Mouse (Mus musculus): ENCODE results near the gene Tas1r2. TPM values are rescaled to one million over a fixed set of nuclear protein-coding genes. Genes with fewer than 3 reads are reported as not detected.

The Tas1r2 gene
- polyA plus RNA-seq, 1 experiment: not detected

GRCm38 (mm10) chr4:139643972-139644371, 9.4 kb upstream of the Tas1r2 start:
- H3K4me3 ChIP-seq (replicated peaks): no peak overlapping the region
- H3K36me3 ChIP-seq (ENCODE audit: control insufficient read depth): peaks cover 38% of the 10 kb centered on the region
- peaks cover 8% of the 10 kb centered on the region for H3K4me1 ChIP-seq (ENCODE audit: control insufficient read depth)
- no peaks in the 10 kb centered on the region for H3K9me3 ChIP-seq (ENCODE audit: control insufficient read depth, low read length)
- peaks cover 12% of the 10 kb centered on the region for H3K27me3 ChIP-seq (ENCODE audit: control insufficient read depth)
- TF ChIP-seq GATA1 (IDR thresholded peaks at IDR 0.05; ENCODE audit: low read length) (no peak), TAL1 (IDR thresholded peaks at IDR 0.05; ENCODE audit: low read length) (no peak)

DNA sequence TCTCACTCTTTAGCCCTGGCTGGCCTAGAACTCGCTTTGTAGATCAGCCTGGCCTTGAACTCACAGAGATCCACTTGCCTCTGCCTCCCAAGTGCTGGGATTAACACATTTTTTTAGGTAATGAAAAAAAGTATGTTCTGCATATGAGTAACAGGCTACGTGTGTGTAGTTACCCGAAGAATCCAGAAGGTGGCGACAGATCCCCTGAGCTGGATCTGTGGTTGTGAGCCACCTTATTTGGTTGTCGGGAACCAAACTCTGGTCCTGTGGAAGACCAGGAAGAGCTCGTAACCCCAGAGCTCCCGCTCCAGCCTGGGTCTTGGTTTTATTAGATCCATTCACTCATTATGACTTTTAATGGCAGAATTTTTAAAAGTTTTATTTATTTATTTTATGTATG, 6.4 kb upstream of the Tas1r2 start:
- Histone ChIP-seq H3K36me3 (ENCODE audit: control insufficient read depth) (peaks cover 39% of the 10 kb centered on the region), H3K4me3 (replicated peaks) (no peak overlapping the region), H3K4me1 (ENCODE audit: control insufficient read depth) (peaks cover 6% of the 10 kb centered on the region), H3K9me3 (ENCODE audit: control insufficient read depth, low read length) (no peaks in the 10 kb centered on the region), H3K27me3 (ENCODE audit: control insufficient read depth) (peaks cover 6% of the 10 kb centered on the region)
- TF ChIP-seq GATA1 (IDR thresholded peaks at IDR 0.05; ENCODE audit: low read length): no peak
- TF ChIP-seq TAL1 (IDR thresholded peaks at IDR 0.05; ENCODE audit: low read length): no peak

GRCm38 (mm10) chr4:139650086-139650743, 3.1 kb upstream of the Tas1r2 start:
- no peaks in the 10 kb centered on the region for H3K9me3 ChIP-seq (ENCODE audit: control insufficient read depth, low read length)
- TF ChIP-seq GATA1 (IDR thresholded peaks at IDR 0.05; ENCODE audit: low read length): no peak
- no peak for TF ChIP-seq TAL1 (IDR thresholded peaks at IDR 0.05; ENCODE audit: low read length)
- H3K4me3 ChIP-seq (replicated peaks): no peak overlapping the region
- H3K4me1 ChIP-seq (ENCODE audit: control insufficient read depth): no peaks in the 10 kb centered on the region
- no peaks in the 10 kb centered on the region for H3K27me3 ChIP-seq (ENCODE audit: control insufficient read depth)
- peaks cover 17% of the 10 kb centered on the region for H3K36me3 ChIP-seq (ENCODE audit: control insufficient read depth)

DNA sequence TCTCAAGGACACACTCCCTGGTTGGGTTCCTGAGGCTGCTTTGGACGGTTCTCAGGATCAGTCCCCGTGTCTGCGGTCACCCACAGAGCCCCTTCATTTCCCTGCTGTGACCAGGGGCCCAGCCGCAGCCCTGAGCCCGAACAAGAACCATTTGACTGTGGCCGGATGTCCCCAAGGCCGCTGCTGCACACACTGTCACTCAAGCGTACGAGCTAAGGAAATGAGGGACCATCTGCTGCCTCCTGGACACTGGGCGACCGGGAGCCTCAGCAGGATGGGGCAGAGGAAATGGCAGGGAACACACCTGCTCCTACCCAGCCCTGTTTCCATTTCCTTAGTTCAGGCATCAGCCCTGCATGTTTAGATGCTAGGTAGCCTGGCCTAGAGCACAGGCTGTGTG, 2.4 kb upstream of the Tas1r2 start:
- no peak overlapping the region for H3K4me3 ChIP-seq (replicated peaks)
- TF ChIP-seq GATA1 (IDR thresholded peaks at IDR 0.05; ENCODE audit: low read length) (no peak), TAL1 (IDR thresholded peaks at IDR 0.05; ENCODE audit: low read length) (no peak)

GRCm38 (mm10) chr4:139661897-139662296, 8.6 kb downstream of the Tas1r2 start:
- Histone ChIP-seq H3K4me3 (replicated peaks) (no peak overlapping the region), H3K36me3 (ENCODE audit: control insufficient read depth) (no peaks in the 10 kb centered on the region), H3K27me3 (ENCODE audit: control insufficient read depth) (no peaks in the 10 kb centered on the region; the same call in 1 of the 2 replicates), H3K4me1 (ENCODE audit: control insufficient read depth) (no peaks in the 10 kb centered on the region), H3K9me3 (ENCODE audit: control insufficient read depth, low read length) (peaks cover 23% of the 10 kb centered on the region)
- no peak for TF ChIP-seq GATA1 (IDR thresholded peaks at IDR 0.05; ENCODE audit: low read length)
- no peak for TF ChIP-seq TAL1 (IDR thresholded peaks at IDR 0.05; ENCODE audit: low read length)

More for the DNA sequence above, 2.4 kb upstream of the Tas1r2 start:
- no peaks in the 10 kb centered on the region for H3K4me1 ChIP-seq (ENCODE audit: control insufficient read depth)
- no peaks in the 10 kb centered on the region for H3K9me3 ChIP-seq (ENCODE audit: control insufficient read depth, low read length)
- H3K36me3 ChIP-seq (ENCODE audit: control insufficient read depth): peaks cover 17% of the 10 kb centered on the region
- H3K27me3 ChIP-seq (ENCODE audit: control insufficient read depth): no peaks in the 10 kb centered on the region

GRCm38 (mm10) chr4:139667632-139668031, 14.3 kb downstream of the Tas1r2 start:
- Histone ChIP-seq H3K4me1 (ENCODE audit: control insufficient read depth) (no peaks in the 10 kb centered on the region), H3K9me3 (ENCODE audit: control insufficient read depth, low read length) (peaks cover 4% of the 10 kb centered on the region; the same call in 1 of the 2 replicates), H3K36me3 (ENCODE audit: control insufficient read depth) (no peaks in the 10 kb centered on the region), H3K4me3 (replicated peaks) (no peak overlapping the region), H3K27me3 (ENCODE audit: control insufficient read depth) (no peaks in the 10 kb centered on the region)
- TF ChIP-seq TAL1 (IDR thresholded peaks at IDR 0.05; ENCODE audit: low read length) (no peak), GATA1 (IDR thresholded peaks at IDR 0.05; ENCODE audit: low read length) (no peak)

DNA sequence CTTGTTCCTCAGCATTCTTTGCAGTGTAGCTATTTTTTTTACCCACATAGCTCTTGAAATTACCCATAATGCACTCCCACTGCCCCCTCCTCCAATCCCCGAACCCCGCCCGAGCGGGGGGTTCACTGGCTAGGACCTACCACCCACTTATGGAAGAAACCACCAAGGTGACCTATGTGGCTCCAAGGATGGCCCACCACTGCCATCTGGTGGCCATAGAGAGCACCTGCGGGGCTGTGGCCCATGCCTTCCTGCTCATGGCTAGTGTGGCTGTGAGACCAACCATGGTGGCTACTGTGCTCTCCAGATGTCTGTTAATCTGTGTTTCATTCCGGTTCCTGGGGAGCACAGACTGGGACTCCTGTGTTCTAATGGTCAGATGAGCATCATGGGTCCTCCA, 16.5 kb downstream of the Tas1r2 start:
- H3K4me1 ChIP-seq (ENCODE audit: control insufficient read depth): no peaks in the 10 kb centered on the region
- H3K4me3 ChIP-seq (replicated peaks): no peak overlapping the region
- TF ChIP-seq GATA1 (IDR thresholded peaks at IDR 0.05; ENCODE audit: low read length): no peak
- peaks cover 4% of the 10 kb centered on the region; the same call in 1 of the 2 replicates for H3K9me3 ChIP-seq (ENCODE audit: control insufficient read depth, low read length)
- no peaks in the 10 kb centered on the region for H3K27me3 ChIP-seq (ENCODE audit: control insufficient read depth)
- H3K36me3 ChIP-seq (ENCODE audit: control insufficient read depth): no peaks in the 10 kb centered on the region

DNA sequence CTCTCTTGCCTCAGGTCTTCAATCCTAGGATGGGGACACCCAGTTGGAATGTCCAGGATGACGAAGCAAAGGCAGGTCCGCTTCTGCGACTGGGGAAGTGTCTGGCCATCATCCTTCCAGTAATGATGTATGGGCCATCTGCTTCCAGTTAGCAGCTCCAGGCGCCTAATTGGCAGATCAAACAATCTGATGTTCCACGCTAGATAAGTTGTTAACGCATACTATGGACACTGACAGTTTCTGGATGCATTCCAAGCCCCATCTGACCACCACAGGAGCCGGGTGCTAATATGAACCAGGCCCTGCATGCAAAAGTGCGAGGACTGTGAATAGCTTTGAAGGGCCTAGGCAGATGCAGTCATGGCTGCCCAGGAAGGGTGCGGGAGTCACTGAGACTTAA, 22.4 kb downstream of the Tas1r2 start:
- H3K36me3 ChIP-seq (ENCODE audit: control insufficient read depth): no peaks in the 10 kb centered on the region
- H3K9me3 ChIP-seq (ENCODE audit: control insufficient read depth, low read length): peaks cover 8% of the 10 kb centered on the region
- no peaks in the 10 kb centered on the region for H3K27me3 ChIP-seq (ENCODE audit: control insufficient read depth)
- H3K4me1 ChIP-seq (ENCODE audit: control insufficient read depth): no peaks in the 10 kb centered on the region
- no peak overlapping the region for H3K4me3 ChIP-seq (replicated peaks)
- TF ChIP-seq TAL1 (IDR thresholded peaks at IDR 0.05; ENCODE audit: low read length): no peak
- TF ChIP-seq GATA1 (IDR thresholded peaks at IDR 0.05; ENCODE audit: low read length): no peak

GRCm38 (mm10) chr4:139683728-139684638, 30.6 kb downstream of the Tas1r2 start:
- Histone ChIP-seq H3K4me1 (ENCODE audit: control insufficient read depth) (no peaks in the 10 kb centered on the region), H3K4me3 (replicated peaks) (no peak overlapping the region), H3K27me3 (ENCODE audit: control insufficient read depth) (no peaks in the 10 kb centered on the region), H3K36me3 (ENCODE audit: control insufficient read depth) (no peaks in the 10 kb centered on the region), H3K9me3 (ENCODE audit: control insufficient read depth, low read length) (peaks cover 27% of the 10 kb centered on the region)
- TF ChIP-seq TAL1 (IDR thresholded peaks at IDR 0.05; ENCODE audit: low read length) (no peak), GATA1 (IDR thresholded peaks at IDR 0.05; ENCODE audit: low read length) (no peak)
